Mouse (Mus musculus) MEL (cell line): Measurements from ENCODE around the gene Ppia.
A peak's percentile ranks its signal among the peaks of the same experiment; 100 is the strongest.

Experiments
- CTCF ChIP-seq, 3 experiments: IDR thresholded peaks in 2 of 3; conservative IDR thresholded peaks in 1 of 3; 2 replicates each; pipeline ENCODE4 v1.5.1; 2011 to 2012; ENCODE audit warnings: low read length in 3 of 3, low read depth in 2 of 3, mild to moderate bottlenecking in 2 of 3, improper control_type of control experiment in 1 of 3, inconsistent platforms in 1 of 3, mixed read lengths in 1 of 3, moderate library complexity in 1 of 3; ENCODE audit not compliant: control insufficient read depth in 1 of 3, insufficient read depth in 1 of 3, poor library complexity in 1 of 3, severe bottlenecking in 1 of 3
- ELF1 ChIP-seq: IDR thresholded peaks from 2 replicates; pipeline ENCODE4 v1.6.1; 2014; ENCODE audit warnings: low read depth, mild to moderate bottlenecking, inconsistent platforms, low read length, improper control_type of control experiment, moderate library complexity
- HCFC1 ChIP-seq: IDR thresholded peaks from 2 replicates; pipeline ENCODE4 v1.6.1; 2012; ENCODE audit warnings: low read depth, mild to moderate bottlenecking, inconsistent platforms, low read length, improper control_type of control experiment, moderate library complexity
- POLR2A ChIP-seq, 2 experiments: IDR thresholded peaks; 2 replicates each; pipeline ENCODE4 v1.6.1; 2011 to 2012; ENCODE audit warnings: low read length in 2 of 2, mild to moderate bottlenecking in 2 of 2, control low read depth in 1 of 2, improper control_type of control experiment in 1 of 2, low read depth in 1 of 2, moderate library complexity in 1 of 2; ENCODE audit not compliant: control insufficient read depth in 1 of 2, insufficient read depth in 1 of 2, poor library complexity in 1 of 2
- TBP ChIP-seq: IDR thresholded peaks from 2 replicates; pipeline ENCODE4 v1.8.0; 2011; ENCODE audit warnings: low read depth, low read length, improper control_type of control experiment
- USF1 ChIP-seq: IDR thresholded peaks from 2 replicates; pipeline ENCODE4 v1.6.1; 2014; ENCODE audit warnings: low read depth, mild to moderate bottlenecking, inconsistent platforms, low read length, improper control_type of control experiment, moderate library complexity

- TF ChIP-seq CTCF (IDR thresholded peaks at IDR 0.05 in 2 of 3, conservative IDR thresholded peaks at IDR 0.05 in 1 of 3; ENCODE audit: control insufficient read depth in 1 of 3, insufficient read depth in 1 of 3, low read depth in 2 of 3, low read length in 3 of 3, poor library complexity in 1 of 3, severe bottlenecking in 1 of 3) (peak in 1 of 3 experiments; percentile 26; a peak in 2 of 6 replicates), HCFC1 (no peak), USF1 (no peak), TBP (no peak), POLR2A (IDR thresholded peaks at IDR 0.05; ENCODE audit: control insufficient read depth in 1 of 2, insufficient read depth in 1 of 2, low read depth in 1 of 2, low read length in 2 of 2, poor library complexity in 1 of 2) (no peak), ELF1 (no peak)
Measured at GRCm38 (mm10) chr11:6445441-6445840, 30.2 kb downstream of the Ppia start.
